Mouse (Mus musculus) midbrain, embryonic 11.5 days (tissue): Measurements from ENCODE around the gene Olfr399. TPM values are rescaled to one million over a fixed set of nuclear protein-coding genes. Genes with fewer than 3 reads are reported as not detected.

ENCODE experiments used
- ATAC-seq: fragments of 200-750 bp; cut with Nextera tagmentation; 2 replicates; pipeline ENCODE4 v1.8.0; 2017; ENCODE audit warnings: moderate TSS enrichment, moderate library complexity; ENCODE audit not compliant: low FRiP score
- DNase-seq: peaks from one replicate; pipeline ENCODE4 v3.0.0; 2015; ENCODE audit warnings: low spot score; ENCODE audit errors: missing footprints
- H3K27ac ChIP-seq: fragments of 300-500 bp; sonication (generic); 2 replicates; pipeline ENCODE4 v1.5.1; 2014; ENCODE audit warnings: low read depth, low read length
- H3K27me3 ChIP-seq: fragments of 300-500 bp; sonication (generic); 2 replicates; pipeline ENCODE4 v1.6.1; 2014; ENCODE audit warnings: mild to moderate bottlenecking, low read length, moderate library complexity, mixed read lengths; ENCODE audit not compliant: control insufficient read depth, insufficient read depth
- H3K36me3 ChIP-seq: fragments of 300-500 bp; sonication (generic); 2 replicates; pipeline ENCODE4 v1.6.1; 2014; ENCODE audit warnings: mild to moderate bottlenecking, low read length, moderate library complexity, mixed read lengths; ENCODE audit not compliant: control insufficient read depth, insufficient read depth
- H3K4me1 ChIP-seq: fragments of 300-500 bp; sonication (generic); 2 replicates; pipeline ENCODE4 v1.6.1; 2014; ENCODE audit warnings: low read length; ENCODE audit not compliant: control insufficient read depth, insufficient read depth
- H3K4me2 ChIP-seq: fragments of 300-500 bp; sonication (generic); 2 replicates; pipeline ENCODE4 v1.6.1; 2014; ENCODE audit warnings: mild to moderate bottlenecking, moderate library complexity
- H3K4me3 ChIP-seq: fragments of 300-500 bp; sonication (generic); 2 replicates; pipeline ENCODE4 v1.5.1; 2014; ENCODE audit warnings: low read depth, low read length
- H3K9ac ChIP-seq: fragments of 300-500 bp; sonication (generic); 2 replicates; pipeline ENCODE4 v1.6.1; 2014; ENCODE audit warnings: low read length
- H3K9me3 ChIP-seq: fragments of 300-500 bp; sonication (generic); 2 replicates; pipeline ENCODE4 v1.6.1; 2016; ENCODE audit warnings: low read length; ENCODE audit not compliant: control insufficient read depth
- WGBS: fragments of 180-500 bp; shearing (Covaris S2); extraction: QIAGEN DNeasy Blood & Tissue Kit; methylation state at CpG from one replicate; pipeline ENCODE4 v1.1.7; 2014; 5-methylcytosine and 5-hydroxymethylcytosine counted together
- polyA plus RNA-seq: library from polyadenylated mRNA; unstranded; fragments of >200 nt; fragmentation: Nextera tagmentation; extraction: Ambion mirVana; gene quantifications from 2 replicates; pipeline ENCODE4 v1.2.1, GENCODE M21; 2014

The Olfr399 gene
- not detected in 2 replicates for polyA plus RNA-seq

DNA sequence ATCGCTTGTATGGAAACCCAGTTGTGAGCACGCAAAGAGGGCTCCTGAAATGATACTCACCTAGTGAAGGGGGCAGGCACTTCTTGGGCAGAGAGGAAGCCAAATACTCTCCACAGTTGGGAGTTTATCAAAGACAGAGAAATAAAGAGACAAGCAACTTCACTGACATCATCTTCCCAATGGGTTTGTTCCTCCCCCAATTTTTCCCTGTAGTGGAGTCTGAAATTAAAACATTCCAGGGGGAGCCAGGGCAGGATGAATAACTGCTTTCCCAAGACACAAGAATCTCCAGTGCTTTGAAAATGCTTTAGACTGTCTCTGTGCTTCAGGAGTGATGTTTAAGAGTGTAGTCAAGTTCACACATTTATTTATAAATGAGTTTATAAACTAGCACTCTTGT is at the start of gene Olfr399, which contains the start of gene Olfr139:
TSS of gene Olfr399 (minus strand) at position 165 of the 400 bp plus-strand sequence.
TSS of gene Olfr139 (minus strand) at position 101 of the 400 bp plus-strand sequence.
- no peaks in the 10 kb centered on the region for H3K27me3 ChIP-seq

DNA sequence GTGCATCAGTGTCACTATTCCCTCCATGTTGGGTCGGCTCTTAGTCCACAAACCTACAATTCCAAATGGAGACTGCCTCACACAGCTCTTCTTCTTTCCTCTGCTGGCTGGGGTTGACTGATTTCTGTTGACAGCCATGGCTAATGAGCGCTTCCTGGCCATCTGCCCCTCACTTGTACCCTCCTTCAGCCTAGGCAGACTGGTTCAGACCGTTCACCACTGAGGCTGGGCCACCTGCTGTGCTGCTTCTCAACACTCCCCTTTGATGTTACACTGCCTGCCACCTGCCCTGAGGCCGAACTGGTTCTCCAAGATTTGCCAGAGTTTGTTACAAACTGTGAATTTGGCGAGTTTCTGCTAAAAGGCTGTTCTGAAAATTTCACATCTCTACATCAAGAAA is 48.7 kb upstream of the Olfr399 start:
- ATAC-seq (no peak), DNase-seq (no peak)
- no peak overlapping the region for H3K4me2 ChIP-seq
- H3K9ac ChIP-seq, result no peak overlapping the region
- WGBS, result 38% methylated on average over 5 of the region's 5 CpGs
- no peaks in the 10 kb centered on the region for H3K36me3 ChIP-seq
- peaks cover 10% of the 10 kb centered on the region; the same call in 1 of the 2 replicates for H3K9me3 ChIP-seq
- H3K4me1 ChIP-seq, result no peaks in the 10 kb centered on the region
- no peaks in the 10 kb centered on the region for H3K27me3 ChIP-seq
- H3K4me3 ChIP-seq, result no peak overlapping the region
- H3K27ac ChIP-seq, result no peak overlapping the region

More for the DNA sequence above, at the start of gene Olfr399, which contains the start of gene Olfr139:
- no peaks in the 10 kb centered on the region for H3K36me3 ChIP-seq
- no peak within 1 kb of the TSS for H3K27ac ChIP-seq
- peaks cover 15% of the 10 kb centered on the region; the same call in 1 of the 2 replicates for H3K9me3 ChIP-seq
- WGBS, result 82% methylated on average over 2 of the region's 2 CpGs
- no peak for ATAC-seq
- H3K4me1 ChIP-seq, result no peaks in the 10 kb centered on the region
- no peak for DNase-seq
- H3K9ac ChIP-seq, result no peak within 1 kb of the TSS
- H3K4me3 ChIP-seq, result no peak within 1 kb of the TSS
- no peak within 1 kb of the TSS for H3K4me2 ChIP-seq

DNA sequence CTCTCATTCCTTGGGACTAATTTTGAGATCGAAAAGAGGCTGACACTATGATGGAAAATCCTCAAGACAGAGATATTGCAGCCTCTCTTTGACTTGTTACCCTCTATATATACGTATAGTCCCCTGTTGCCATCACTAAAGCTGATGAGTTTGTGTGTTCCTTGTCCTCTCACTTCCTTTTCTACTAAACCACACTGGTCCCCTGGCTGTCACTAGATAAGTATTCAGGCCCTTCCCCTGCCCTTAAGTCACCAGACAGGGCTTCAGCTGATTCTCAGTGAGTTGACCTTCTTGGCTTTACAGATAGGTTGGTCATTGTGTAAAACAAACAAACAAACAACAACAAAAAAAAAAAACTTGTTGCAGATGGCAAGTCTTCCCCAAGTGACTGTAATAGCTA is 45.1 kb upstream of the Olfr399 start:
- H3K27ac ChIP-seq, result no peak overlapping the region
- H3K9ac ChIP-seq, result no peak overlapping the region
- no peaks in the 10 kb centered on the region for H3K27me3 ChIP-seq
- H3K36me3 ChIP-seq, result no peaks in the 10 kb centered on the region
- no peak overlapping the region for H3K4me3 ChIP-seq
- no peaks in the 10 kb centered on the region for H3K4me1 ChIP-seq
- ATAC-seq (no peak), DNase-seq (no peak)
- H3K4me2 ChIP-seq, result no peak overlapping the region
- WGBS, result 53% methylated on average over 2 of the region's 2 CpGs
- H3K9me3 ChIP-seq, result peaks cover 7% of the 10 kb centered on the region; the same call in 1 of the 2 replicates

DNA sequence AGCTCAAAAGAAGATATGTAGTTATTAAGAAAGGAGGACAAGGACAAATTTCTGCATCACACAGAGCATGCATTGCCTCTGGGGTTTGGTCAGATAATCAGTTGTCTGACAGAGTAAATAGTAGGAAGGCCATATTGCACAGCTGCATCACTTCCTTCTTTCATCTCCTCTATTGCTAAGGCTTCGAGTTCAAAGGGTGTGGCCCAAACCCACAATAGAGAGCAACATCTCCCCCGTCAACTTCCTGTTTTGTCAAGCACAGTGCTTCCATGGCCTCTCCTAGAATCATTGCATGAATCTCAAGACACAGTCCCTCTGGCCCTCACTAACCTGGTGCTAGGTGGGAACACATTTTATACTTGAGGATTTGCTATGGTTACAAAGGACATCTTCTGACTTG is 44.3 kb upstream of the Olfr399 start:
- WGBS, result 85% methylated on average over 2 of the region's 2 CpGs
- ATAC-seq, result no peak
- no peak overlapping the region for H3K4me2 ChIP-seq
- no peak overlapping the region for H3K4me3 ChIP-seq
- H3K27me3 ChIP-seq, result no peaks in the 10 kb centered on the region
- H3K9ac ChIP-seq, result no peak overlapping the region
- no peaks in the 10 kb centered on the region for H3K36me3 ChIP-seq
- no peak overlapping the region for H3K27ac ChIP-seq
- H3K4me1 ChIP-seq, result no peaks in the 10 kb centered on the region
- peaks cover 7% of the 10 kb centered on the region; the same call in 1 of the 2 replicates for H3K9me3 ChIP-seq
- DNase-seq, result no peak

DNA sequence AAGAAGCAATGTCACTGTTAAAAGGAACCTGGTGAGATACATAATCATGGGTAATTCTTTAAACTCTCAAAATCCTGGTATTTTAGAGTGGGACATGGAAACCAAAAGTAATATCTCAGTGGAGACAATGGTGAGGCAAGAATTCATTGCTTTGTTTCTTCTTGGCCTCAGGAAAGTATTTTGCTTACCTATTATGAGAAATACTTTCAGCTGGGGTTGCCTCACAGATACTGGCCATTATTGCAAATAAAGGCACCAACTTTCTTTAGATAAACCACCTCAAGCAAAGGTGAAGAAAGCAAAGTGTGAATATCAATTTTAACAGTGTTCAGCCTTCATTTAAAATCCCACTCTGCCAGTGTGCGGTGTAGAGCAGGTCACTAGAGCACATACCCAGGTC is 13.2 kb upstream of the Olfr399 start, which contains the start of gene Zfp616:
TSS of gene Zfp616 (plus strand) at position 301 of the 400 bp plus-strand sequence.
- Histone ChIP-seq H3K27ac (no peak within 1 kb of the TSS), H3K27me3 (no peaks in the 10 kb centered on the region), H3K36me3 (no peaks in the 10 kb centered on the region), H3K4me2 (no peak within 1 kb of the TSS), H3K9me3 (peaks cover 1% of the 10 kb centered on the region; the same call in 1 of the 2 replicates), H3K9ac (no peak within 1 kb of the TSS), H3K4me3 (no peak within 1 kb of the TSS), H3K4me1 (no peaks in the 10 kb centered on the region)
- DNase-seq (no peak), ATAC-seq (no peak)
- 85% methylated on average over 1 of the region's 1 CpGs for WGBS

DNA sequence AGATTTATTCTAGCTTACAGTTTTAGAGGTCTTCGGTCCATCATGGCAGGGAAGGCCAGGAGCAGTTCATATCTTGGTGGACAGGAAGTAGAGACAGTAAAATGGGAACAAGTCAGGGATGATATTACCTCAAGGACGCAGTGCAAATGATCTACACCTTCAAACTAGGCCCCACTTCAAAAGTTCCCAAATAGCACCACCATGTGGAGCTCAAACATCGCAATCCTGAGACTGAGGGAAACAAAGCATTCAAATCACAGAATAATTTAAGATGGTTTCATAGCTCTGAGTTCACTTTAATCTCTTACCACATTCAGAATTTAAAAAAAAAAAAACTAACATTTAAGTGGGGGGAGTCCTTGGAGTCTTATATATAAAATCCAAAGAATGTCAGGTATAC is 5.1 kb downstream of the Olfr399 start:
- Histone ChIP-seq H3K36me3 (no peaks in the 10 kb centered on the region), H3K4me3 (no peak overlapping the region), H3K9me3 (peaks cover 13% of the 10 kb centered on the region; the same call in 1 of the 2 replicates), H3K9ac (no peak overlapping the region), H3K27ac (no peak overlapping the region), H3K4me1 (no peaks in the 10 kb centered on the region), H3K27me3 (no peaks in the 10 kb centered on the region), H3K4me2 (no peak overlapping the region)
- WGBS, result 67% methylated on average over 3 of the region's 3 CpGs
- ATAC-seq, result no peak
- no peak for DNase-seq

Other genes starting within 250 kb of the Olfr399 start
- gene Olfr392, start 239.6 kb downstream of the Olfr399 start, polyA plus RNA-seq, result not detected in 2 replicates
- gene Olfr393, start 205.2 kb downstream of the Olfr399 start, polyA plus RNA-seq, result not detected in 2 replicates
- not detected in 2 replicates for gene Olfr394, start 165.8 kb downstream of the Olfr399 start, polyA plus RNA-seq
- gene Olfr395, start 147.3 kb downstream of the Olfr399 start, polyA plus RNA-seq, result not detected in 2 replicates
- gene Olfr23, start 119.9 kb downstream of the Olfr399 start, polyA plus RNA-seq, result not detected in 2 replicates
- gene Olfr397, start 95.8 kb downstream of the Olfr399 start, polyA plus RNA-seq, result not detected in 2 replicates
- not detected in 2 replicates for gene Olfr398, start 66.2 kb downstream of the Olfr399 start, polyA plus RNA-seq
- not detected in 2 replicates for gene Olfr139, start 64 bp downstream of the Olfr399 start, polyA plus RNA-seq
- gene Zfp616, start 13.3 kb upstream of the Olfr399 start, polyA plus RNA-seq, result not detected in 2 replicates
- not detected in 2 replicates for gene Olfr401, start 57.1 kb upstream of the Olfr399 start, polyA plus RNA-seq
- not detected in 2 replicates for gene Olfr402, start 96.9 kb upstream of the Olfr399 start, polyA plus RNA-seq
- gene Olfr403, start 129.6 kb upstream of the Olfr399 start, polyA plus RNA-seq, result not detected in 2 replicates
- gene Olfr43, start 154.8 kb upstream of the Olfr399 start, polyA plus RNA-seq, result not detected in 2 replicates
- gene Olfr406, start 203.2 kb upstream of the Olfr399 start, polyA plus RNA-seq, result not detected in 2 replicates
- not detected in 2 replicates for gene Olfr59, start 227.1 kb upstream of the Olfr399 start, polyA plus RNA-seq